Mouse (Mus musculus) cerebellum, postnatal 14 days (tissue): Measurements from ENCODE around the gene Arhgef7.
A peak's percentile ranks its signal among the peaks of the same experiment; 100 is the strongest.

ENCODE experiments used
- DNase-seq, 2 experiments: peaks; one replicate each; pipeline ENCODE4 v3.0.0; 2021; ENCODE audit warnings: mixed read lengths in 2 of 2

The Arhgef7 gene

DNA sequence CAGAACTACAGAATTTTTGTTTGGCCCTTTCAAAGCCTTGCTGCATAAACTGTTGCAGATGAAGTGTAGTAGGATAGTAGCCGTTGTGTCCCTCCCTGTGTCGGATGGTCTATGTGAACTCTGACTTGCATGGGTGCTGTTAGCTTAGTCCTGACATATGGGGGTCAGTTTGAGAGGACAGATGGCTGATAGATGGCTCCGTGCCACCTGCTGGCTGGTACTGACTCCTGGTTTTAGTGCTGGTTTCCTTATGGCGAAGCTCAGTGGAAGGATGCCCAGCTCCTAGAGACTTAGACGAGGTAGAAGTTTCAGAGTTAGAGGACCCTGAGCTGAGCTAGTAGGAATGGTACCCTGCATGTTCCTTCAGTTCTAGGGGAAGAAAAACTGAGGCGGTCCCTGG lies 42.5 kb downstream of the Arhgef7 start:
- DNase-seq, result peak; percentile 95 to 98

DNA sequence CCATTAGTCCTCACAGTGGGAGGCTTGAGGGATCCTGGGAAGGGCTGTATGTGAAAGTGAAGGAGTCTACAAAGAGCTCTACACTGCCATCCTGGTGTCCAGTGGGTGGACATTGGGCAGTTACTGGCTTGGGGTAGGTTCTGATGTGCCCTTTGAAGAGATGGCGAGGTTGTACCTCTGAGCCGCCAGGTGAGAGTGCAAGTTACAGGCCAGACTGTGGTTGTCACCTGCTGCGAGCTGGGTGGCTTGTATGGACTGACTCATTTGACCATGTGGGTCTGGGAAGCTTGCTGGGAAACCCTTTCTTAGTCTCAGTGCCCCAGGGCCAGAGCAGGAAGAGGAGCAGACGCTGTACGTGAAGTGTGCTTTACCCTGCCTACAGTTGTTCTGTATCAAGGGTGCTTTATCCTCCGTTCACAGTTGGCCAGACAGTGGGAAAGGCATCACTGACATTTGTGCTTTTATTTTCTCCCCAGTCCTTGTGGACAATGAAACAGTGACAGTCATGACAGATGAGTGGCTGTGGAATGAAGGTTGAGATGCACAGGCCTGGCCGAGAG lies 43.1 kb downstream of the Arhgef7 start:
- peak in 1 of 2 experiments; percentile 50 for DNase-seq

DNA sequence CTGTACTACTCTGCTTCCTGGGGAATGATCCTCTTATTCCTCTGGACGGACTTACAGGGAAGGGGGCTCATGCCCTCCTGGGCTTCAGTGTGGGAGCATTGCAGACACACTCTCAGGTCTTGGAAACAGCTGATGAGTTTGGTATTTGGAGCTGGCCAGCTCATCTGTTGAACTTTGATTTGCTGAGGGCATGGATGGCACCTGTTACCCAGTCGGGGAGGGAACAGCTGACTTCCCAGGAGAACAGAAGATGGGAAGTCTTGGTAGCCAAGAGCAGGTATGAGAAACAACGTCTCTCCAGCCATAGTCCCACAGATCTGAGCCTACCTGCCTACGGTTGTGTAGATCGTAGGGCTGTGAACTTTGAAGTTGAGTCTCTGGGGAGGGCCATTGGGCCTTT lies 44.1 kb downstream of the Arhgef7 start:
- no peak for DNase-seq

DNA sequence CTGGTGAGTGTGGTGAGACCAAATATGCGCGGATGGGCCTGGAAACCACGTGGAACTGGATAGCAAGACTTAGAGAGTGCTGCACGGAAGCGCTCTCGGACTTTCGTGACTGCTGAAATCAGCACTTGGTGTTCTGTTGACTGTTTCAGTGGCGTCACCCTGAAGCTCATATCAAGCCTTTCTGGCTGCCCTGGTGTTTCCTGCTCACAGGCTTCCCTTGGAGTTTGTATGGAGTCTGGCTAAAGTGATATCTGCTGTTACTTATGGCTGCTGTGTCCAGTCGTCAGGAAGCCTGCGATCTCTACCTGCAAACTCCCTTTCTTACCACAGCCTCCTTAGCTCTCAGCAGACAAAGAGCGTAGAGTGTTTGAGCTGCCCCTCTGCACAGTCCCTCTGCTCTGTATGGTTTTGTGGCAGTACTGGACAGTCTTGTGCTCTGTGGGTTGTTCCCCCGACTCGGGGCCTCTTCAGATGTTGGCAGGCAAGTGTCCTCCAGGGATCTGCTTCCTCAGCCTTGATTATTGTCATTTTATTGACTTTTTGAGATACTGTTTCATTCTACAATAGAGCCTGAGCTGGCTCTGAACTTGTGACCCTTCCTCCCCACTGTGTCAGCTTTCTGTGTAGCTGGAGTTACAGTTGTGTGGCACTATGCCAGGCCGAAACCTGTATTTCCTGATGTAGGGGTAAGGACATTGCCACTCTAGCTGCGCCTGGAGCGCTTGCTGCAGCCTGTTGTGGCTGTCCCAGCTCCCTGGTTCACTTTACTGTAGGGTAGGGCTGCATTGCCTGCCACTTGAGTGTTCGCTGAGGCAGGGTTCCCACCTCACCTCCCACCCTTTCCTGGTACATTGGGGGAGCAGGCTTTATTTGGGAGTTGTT lies 46.9 kb downstream of the Arhgef7 start:
- no peak for DNase-seq

DNA sequence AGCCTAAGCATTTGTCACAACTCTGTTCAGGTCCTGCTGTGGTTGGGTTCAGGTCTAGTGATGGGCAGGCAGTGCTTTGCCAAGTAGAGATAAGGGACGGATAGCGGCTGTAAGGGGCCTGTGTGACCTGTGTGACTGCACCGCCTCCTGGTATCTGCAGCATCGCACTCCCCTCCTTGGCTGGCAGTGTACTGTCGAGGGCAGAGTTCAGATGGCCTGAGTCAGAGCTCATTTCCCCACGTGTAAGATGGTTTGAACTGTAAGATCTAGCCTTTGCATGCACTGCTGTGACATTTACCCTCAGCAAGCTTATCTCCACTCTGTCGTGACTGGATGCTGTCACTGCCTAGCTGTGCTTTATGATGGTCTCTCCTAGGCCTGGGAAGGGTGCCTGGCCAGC lies 48.4 kb downstream of the Arhgef7 start:
- no peak for DNase-seq

DNA sequence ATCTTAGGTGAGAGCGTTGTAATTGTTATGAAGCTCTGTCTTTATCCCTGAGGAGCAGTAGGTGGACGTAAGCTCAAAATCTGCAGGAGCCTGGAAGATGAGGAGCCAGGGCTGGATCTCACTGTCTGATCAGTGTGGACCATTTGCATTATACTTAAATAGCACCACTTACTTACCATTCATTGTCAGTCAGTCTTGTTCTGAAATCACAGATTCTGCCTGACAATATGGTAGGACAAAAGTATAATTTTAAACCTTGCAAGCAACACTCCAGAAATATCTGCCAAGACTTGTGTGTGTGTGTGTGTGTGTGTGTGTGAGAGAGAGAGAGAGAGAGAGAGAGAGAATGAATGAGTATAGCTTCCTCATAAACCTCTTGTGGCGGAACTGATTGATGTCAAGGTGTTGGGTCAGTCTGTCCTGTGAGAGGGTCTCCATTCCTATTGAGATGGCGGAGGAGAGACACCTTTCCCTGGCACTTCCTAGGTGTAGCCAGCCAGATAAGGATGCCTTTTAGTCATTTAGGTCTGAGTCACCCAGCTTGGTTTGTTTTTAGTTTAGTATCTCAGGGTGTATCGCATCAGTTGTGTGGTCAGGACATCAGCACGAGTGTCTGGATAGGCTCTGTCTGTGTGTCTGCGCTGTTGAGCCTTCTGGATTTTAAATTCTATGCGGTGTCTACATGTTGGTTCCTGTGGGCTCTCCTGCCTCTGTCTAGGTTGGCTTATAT lies 49.1 kb downstream of the Arhgef7 start:
- DNase-seq, result no peak

DNA sequence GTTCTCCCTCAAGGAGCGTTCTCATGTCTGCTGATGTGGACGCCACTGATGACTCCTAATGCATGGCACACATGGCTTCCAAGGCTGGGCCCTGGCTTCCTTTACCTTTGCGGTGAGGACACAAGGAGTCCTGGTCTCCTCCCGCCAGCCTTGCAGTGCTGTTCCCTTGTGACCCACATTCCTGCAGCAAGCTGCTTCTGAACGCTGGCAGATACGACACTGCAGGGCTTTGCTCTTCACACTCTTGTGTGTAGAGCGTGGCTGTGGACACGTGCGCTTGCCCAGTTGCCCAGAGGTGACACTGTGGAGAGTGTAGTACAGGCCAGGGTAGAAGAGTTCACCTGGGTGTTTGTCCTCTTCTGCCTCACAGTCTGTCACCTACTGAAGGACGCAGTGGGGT lies 49.7 kb downstream of the Arhgef7 start:
- DNase-seq, result peak in 1 of 2 experiments; percentile 44

DNA sequence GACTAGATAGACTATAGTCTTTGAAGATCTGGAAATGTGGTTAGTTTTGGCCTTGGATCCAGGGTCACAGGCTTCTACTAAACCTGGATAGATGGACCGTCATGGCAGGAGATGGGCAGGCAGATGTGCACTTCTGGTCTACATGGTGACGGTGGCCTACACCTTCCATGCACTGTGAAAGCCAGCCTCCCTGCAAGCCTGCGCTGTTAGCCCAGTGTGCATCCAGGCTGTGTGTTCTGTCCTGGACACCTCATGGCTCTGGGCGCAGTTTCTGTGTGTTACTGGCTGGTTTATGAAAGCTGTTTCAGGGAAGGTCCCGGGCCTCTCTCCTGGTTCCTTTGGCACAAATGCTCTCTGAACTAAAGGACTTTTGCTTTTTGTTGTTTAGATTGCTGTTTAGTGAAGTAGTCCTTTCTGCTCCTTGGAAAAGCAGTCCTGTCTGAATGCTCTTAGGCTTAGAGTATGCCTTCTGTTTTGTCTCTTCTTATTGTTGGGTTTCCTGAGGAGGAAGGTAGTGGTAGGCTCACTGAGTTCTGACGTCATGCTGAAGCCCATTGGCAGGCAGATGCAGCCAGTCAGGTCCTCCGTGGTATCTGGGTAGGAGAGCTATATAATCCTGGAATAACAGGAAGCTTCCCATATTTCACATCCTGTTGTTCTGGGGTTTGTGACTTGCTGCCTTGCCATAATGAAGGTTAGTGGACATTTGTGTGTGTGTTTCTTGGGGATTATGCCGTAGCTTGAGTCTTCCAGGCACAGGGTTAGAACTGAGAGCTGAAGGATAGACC lies 51.3 kb downstream of the Arhgef7 start:
- DNase-seq, result peak; percentile 58 to 62

DNA sequence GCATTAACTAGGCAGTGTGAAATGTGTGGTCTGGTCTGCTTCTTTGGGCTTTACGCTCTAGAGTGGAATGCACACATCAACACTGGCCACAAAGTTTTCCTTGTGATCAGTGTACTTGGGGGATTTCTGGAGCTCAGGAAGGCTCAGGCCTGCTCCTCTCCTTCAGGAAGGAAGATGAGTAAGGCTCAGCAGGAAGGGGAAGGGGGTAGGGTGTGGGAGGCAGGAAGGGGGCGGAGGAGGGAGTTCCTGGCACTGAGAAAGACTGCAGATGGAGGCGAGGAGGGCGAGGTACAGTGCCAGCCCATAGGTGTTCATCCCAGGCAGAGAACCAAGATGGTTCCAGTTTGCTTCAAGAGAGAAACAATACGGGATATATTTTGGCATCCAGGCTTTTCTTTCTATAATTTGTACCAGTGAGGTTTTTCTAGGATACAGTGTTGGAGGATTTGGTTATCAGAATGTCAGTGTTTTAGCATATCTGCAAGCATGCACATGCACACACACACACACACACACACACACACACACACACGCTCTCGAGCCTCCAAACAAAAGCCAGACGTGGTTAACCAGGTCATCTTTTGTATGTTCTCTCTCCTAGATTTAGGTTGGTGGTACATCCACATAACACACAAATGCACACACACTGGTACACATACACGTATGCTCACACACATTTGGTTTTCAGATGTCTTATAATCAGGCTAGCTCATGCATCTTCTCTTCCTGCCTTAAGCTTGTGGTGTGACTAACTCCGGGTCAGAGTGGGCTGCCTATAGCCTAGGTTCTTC lies 52.5 kb downstream of the Arhgef7 start:
- DNase-seq, result peak; percentile 84 to 91

DNA sequence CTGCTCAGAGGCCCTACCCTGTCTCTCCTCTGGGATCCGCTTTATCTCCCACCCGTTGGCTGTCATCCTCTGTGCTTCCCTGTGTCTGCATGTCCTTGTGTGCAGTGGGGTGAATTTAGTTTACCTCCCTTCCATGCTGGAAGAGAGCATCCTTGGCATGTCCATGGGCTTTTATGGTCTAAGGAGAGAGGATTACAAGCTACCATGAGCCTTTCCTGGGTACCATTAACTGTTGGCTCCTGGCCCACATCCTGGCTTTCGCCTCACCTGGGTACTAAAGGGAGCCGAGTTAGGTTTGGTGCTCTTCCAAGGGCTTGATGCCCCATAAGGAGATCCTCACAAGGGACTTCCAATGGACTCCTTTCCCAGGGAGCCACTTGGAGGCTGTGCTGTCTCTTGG lies 53.1 kb downstream of the Arhgef7 start:
- peak; percentile 81 to 83 for DNase-seq

DNA sequence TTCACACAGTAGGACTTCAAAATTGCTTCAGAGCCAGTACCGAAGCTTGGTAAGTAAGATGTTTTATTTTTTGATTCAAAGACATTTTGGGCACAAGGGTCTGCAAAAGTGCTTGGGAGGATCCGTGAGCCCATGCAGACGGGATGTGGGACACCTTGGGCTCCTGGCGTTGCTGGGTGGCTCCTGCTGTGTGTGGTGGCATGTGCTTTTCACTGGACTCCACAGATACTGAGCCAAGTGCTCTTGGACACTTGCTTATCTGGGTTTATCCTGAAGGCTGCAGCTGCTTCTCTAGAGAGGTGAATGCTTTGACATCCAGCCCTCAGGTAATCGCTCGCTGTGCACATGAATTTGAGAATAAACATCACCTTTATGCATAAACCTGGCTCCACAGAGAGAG lies 55.1 kb downstream of the Arhgef7 start:
- peak in 1 of 2 experiments; percentile 24 for DNase-seq

DNA sequence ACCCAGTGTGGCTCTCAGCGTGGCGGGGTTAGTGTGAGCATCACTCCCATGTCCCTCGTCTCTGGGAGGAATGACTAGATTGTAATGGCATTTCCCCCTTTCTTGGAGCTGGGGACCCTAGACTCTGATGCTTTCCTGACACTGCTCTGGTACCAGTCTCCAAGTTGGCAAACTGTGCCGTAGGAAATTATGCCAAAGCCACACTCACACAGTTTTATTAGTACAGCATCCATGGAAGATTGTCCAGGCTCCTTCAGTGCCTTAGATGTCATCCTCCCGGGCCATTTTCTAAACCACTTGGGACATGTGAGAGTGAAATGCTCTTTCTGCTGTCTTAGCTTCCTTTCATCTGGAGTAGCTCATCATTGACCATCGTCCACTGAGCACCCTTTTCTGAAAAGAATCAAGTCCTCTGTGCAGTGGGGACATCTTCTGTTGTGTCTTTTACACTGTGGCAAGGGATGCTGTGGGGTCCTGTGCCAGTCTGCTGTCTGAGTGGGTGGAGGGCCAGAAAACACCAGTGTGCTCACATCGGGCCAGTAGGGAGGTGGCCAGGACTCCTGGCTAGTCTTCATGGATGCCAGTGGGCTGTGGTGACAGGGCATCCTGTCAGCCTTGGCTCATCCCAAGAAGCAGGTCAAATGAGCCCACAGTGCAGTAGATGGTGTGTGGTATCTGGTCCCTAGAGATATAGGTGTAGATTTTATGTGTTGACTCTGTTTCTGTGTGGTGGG lies 56.5 kb downstream of the Arhgef7 start:
- DNase-seq, result peak in 1 of 2 experiments; percentile 61

DNA sequence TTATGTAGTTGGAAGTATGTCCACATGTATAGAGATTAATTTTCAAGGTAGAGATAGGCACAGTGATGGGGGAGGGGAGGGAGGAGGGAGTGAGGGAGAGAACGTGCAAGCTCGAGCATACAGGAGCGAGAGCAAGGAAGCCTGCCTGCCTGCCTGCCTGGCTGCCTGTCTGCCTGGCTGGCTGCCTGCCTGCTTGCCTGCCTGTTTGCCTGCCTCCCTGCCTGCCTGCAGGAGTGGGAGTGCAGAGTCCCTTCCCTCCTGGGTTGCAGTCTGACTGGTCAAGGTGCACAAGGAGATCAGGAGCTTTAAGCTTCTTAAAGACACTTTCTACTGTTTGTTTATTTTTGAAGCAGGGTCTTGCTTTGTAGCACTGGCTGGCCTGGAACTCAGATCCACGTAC lies 57.6 kb downstream of the Arhgef7 start:
- DNase-seq, result peak; percentile 55 to 77

DNA sequence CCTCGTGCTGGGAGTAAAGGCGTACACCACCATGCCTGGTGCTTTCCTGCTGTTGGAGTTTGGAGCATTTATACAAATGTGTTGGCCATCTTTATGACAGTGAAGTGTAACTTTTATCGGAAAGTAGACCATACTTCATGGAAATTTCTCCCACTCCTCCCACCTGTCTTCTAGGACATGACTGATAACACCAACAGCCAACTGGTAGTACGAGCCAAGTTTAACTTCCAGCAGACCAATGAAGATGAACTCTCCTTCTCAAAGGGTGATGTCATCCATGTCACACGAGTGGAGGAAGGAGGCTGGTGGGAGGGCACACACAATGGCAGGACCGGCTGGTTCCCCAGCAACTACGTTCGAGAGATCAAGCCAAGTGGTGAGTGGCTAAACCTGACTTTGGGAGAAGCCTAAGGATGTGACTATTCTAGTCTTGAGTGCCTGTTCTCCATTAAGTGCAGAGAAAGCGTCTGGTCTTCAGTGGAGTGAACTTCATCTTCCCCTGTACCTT lies 58.1 kb downstream of the Arhgef7 start:
- peak in 1 of 2 experiments; percentile 18 for DNase-seq

DNA sequence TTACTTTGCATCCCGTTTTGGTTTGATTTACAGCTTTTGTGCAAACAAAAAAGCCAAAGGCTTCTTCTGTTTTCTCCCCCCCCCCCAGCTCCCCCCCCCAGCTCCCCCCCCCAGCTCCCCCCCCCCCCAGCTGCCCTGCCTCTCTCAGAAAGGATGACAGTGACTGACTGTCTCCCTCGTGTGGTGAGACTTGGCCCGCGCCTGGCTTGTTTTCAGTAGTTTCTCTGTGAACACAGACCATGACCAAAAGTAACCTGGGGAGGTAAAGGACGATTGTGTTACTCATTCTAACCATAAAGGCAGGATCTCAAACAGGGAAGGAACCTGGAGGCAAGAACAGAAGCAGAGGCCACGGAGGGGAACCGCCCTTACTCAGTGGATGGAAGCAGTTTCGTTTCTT lies 60.7 kb downstream of the Arhgef7 start:
- peak; percentile 84 to 88 for DNase-seq

DNA sequence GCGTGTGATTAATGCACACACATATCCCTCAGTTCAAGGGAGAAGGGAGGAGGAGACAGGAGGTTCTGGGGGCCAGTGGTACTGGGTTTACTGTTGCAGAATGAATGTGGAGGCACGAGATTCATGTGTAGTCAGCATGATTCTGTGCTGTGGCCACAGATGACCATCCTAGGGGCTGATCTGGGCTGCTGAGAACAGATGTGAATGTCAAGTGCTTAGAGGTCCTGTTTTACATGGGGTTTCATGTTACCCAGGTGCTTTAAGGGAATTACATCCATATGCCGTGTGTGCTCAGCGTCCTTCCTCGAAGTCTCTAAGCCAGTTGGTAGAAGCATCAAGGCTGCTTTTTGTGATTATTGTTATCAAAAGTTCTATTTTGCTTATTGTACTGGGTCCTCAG lies 61.6 kb downstream of the Arhgef7 start:
- no peak for DNase-seq

DNA sequence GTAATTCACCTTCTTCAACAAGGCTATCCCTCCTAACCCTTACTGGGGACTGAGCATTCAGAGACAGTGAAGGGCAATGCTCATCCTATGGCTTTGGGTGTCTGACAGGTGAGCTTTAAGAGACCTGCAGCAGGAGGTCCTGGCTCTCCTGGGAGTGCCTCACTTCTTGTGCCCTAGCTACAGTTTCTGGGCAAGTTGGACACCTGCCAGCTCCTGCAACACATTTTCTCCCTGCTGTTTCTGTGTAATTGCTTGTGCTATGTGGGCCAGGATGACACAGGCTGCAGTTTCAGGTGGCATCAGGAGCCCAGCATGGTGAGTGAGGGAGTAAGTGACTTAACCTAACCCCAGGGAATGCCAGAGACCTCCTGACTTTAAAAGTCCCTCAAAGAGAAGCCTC lies 67.4 kb downstream of the Arhgef7 start:
- peak; percentile 75 to 76 for DNase-seq

DNA sequence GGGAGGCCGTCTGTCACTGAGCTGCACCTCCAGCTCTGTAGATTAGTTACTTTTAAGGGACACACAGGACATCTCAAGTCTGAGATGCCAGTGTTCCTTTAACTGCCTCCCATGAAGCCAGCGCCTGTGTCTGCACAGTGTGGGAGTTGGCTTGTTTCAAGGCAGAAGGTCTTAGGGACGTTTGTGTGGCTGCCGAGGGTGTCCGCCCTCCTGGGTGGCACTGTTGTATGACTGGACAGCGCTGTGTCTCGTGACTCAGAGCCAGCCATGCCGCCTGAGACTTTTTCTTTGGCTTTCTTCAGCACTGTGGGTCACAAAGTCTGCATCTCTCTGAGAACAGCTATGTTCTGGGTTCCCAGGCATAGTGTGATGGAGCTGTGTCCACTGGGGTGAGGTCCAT lies 69.6 kb downstream of the Arhgef7 start:
- no peak for DNase-seq

DNA sequence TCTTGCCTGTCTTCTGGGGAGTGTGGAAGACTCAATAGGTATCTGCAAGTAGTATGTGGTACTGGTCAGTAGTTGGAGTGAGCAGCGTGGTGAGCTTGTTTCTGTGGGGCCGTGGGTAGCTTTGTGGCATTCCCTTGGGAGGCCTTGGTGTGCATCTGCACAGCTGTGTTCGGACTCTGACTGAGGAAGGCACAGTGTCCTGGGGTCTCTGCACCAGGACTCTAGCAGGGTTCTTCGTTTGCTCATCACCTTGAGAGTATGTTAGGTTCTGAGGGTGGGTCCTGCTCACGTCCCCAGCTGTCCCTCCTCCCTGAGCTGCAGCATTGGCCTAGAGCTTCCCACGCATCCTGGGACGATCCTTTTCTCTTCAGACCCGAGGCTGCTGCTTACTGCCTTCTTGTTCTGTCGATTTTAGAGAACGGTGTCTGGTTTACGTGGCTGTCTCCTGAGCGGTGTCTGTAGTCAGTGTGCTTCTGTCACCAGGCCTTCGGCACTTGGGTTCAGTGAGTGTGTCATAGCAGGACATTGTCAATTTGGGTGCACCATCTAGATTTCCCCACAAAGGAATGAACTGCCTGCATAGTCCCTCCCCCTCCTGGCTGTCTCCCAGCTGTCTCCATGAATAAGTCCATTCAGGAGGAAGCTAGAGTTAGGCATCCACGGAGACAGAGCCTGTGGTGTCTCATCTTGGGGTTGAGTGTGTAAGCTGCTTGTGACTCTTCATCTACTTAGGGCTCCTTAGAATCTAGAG lies 70.4 kb downstream of the Arhgef7 start:
- DNase-seq, result peak; percentile 57 to 63

DNA sequence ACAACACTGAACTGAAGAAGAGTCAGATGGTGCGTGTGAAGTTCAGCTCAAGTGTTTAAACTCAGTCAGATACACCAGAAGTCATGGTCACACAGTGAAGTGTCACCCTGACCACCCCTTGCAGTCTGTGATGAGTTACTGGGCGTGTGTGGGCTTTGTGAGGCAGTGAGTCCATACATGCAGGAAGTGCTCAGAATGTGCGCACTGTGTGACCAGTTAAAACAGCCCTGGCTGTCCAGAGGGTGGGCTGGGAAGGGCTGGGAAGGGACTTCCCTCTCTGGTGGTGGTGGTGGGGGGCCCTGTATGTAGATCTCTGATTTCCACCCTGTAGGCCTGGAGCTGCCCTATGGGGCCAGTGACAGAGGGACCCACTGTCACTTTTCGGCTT lies 71.0 kb downstream of the Arhgef7 start:
- no peak for DNase-seq
